Mouse (Mus musculus) forebrain, embryonic 14.5 days (tissue): Measurements from ENCODE around the gene Nlgn2. TPM values are rescaled to one million over a fixed set of nuclear protein-coding genes. Genes with fewer than 3 reads are reported as not detected.
A peak's percentile ranks its signal among the peaks of the same experiment; 100 is the strongest.

Source experiments
- ATAC-seq: fragments of 200-750 bp; cut with Nextera tagmentation; 2 replicates; pipeline ENCODE4 v1.8.0; 2017; ENCODE audit warnings: mild to moderate bottlenecking, moderate library complexity
- DNase-seq: peaks from one replicate; pipeline ENCODE4 v3.0.0-alpha.2; 2015; ENCODE audit warnings: low spot score
- H3K27ac ChIP-seq: fragments of 300-500 bp; sonication (generic); 2 replicates; pipeline ENCODE4 v1.5.1; 2014; ENCODE audit warnings: low read depth, mild to moderate bottlenecking, control low read depth, low read length, moderate library complexity
- H3K27me3 ChIP-seq: fragments of 300-500 bp; sonication (generic); replicated peaks from 2 replicates; pipeline ENCODE4 v1.6.1; 2014; ENCODE audit warnings: low read length, control low read depth, mixed read lengths; ENCODE audit not compliant: control insufficient read depth, insufficient read depth
- H3K36me3 ChIP-seq: fragments of 300-500 bp; sonication (generic); 2 replicates; pipeline ENCODE4 v1.6.1; 2014; ENCODE audit warnings: low read length, control low read depth; ENCODE audit not compliant: control insufficient read depth, insufficient read depth
- H3K4me1 ChIP-seq: fragments of 300-500 bp; sonication (generic); 2 replicates; pipeline ENCODE4 v1.6.1; 2014; ENCODE audit warnings: antibody characterized with exemption, low read length, control low read depth; ENCODE audit not compliant: control insufficient read depth, insufficient read depth
- H3K4me2 ChIP-seq: fragments of 300-500 bp; sonication (generic); 2 replicates; pipeline ENCODE4 v1.6.1; 2014; ENCODE audit warnings: mild to moderate bottlenecking, control low read depth, low read length
- H3K4me3 ChIP-seq: fragments of 300-500 bp; sonication (generic); 2 replicates; pipeline ENCODE4 v1.5.1; 2014; ENCODE audit warnings: low read depth, low read length, control low read depth
- H3K9ac ChIP-seq: fragments of 300-500 bp; sonication (generic); 2 replicates; pipeline ENCODE4 v1.6.1; 2014; ENCODE audit warnings: mild to moderate bottlenecking, low read length, control low read depth, moderate library complexity
- H3K9me3 ChIP-seq: fragments of 300-500 bp; sonication (generic); replicated peaks from 2 replicates; pipeline ENCODE4 v1.6.1; 2016; ENCODE audit warnings: low read length, control low read depth, mixed read lengths; ENCODE audit not compliant: control insufficient read depth
- WGBS: fragments of 180-500 bp; shearing (Covaris S2); extraction: QIAGEN DNeasy Blood & Tissue Kit; methylation state at CpG from one replicate; pipeline ENCODE4 v1.1.7; 2014; 5-methylcytosine and 5-hydroxymethylcytosine counted together
- polyA plus RNA-seq: library from polyadenylated mRNA; unstranded; fragments of >200 nt; fragmentation: Nextera tagmentation; extraction: Ambion mirVana; gene quantifications from 2 replicates; pipeline ENCODE4 v1.2.1, GENCODE M21; 2014

Nlgn2 gene
- 15.7 and 18.4 TPM in 2 replicates for polyA plus RNA-seq

DNA sequence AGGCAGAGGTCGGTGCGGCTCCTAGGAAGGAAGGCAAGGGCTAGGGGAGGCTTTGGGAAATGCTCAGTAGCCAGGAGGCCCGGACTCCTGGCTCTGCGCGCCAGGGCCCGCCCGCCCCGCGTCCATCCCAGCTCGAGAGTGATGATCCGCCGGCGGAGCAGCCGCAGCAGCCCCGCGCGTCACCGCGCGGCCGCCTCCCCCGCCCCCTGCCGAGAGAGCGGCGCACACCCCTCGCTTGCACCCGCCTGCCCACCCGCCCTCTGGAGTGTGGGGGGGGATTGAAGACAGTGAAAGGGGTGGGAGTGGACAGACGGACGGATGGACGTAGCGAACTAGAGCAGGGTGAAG is at the start of gene Nlgn2:
TSS of gene Nlgn2 (minus strand) at position 181 of the 348 bp plus-strand sequence.
- Histone ChIP-seq H3K9ac (peak within 1 kb of the TSS; percentile 98), H3K36me3 (peaks cover 14% of the 10 kb centered on the region), H3K9me3 (no peaks in the 10 kb centered on the region), H3K4me1 (peaks cover 30% of the 10 kb centered on the region), H3K27me3 (no peaks in the 10 kb centered on the region), H3K4me3 (peak within 1 kb of the TSS; percentile 90), H3K4me2 (peak within 1 kb of the TSS; percentile 96), H3K27ac (peak within 1 kb of the TSS; percentile 95)
- DNase-seq (no peak), ATAC-seq (peak; percentile 73; the same call in 1 of the 2 replicates)
- WGBS: under 1% methylated on average over 19 of the region's 32 CpGs

DNA sequence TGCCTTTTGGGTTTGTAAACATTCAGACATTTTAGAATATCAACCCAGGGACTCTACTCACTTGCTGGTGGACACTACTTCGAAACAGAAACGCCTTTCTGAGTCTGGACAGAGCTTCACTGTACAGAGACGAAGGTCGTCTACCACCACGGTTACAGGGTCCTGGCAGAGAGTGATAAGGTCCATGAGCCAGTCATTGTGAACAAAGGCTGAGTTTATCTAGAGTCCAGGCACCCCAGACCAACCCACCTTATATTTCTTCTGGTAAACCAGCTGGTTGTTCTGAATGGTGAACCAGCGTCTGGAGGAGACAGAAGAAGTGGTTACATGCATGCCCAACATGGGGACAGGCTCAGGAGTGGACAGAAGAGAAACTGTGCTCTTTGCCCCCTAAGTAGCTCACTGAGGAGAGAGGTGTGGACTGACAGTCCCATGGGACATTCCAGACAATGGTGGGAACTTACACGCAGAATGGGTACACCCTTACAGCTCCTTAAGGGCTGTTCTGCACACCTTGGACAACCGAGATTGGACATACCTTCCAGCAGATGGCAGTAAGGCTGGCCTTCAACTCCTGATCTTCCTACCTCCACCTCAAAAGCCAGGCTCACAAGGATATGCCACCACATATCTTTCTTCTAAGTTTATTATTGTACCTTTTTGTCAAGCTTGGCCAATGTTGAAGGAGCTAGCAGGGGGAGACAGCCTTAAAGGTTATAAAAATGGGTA is 49.5 kb upstream of the Nlgn2 start:
- no peaks in the 10 kb centered on the region for H3K27me3 ChIP-seq
- no peak overlapping the region for H3K9ac ChIP-seq
- no peak overlapping the region for H3K4me2 ChIP-seq
- no peaks in the 10 kb centered on the region for H3K9me3 ChIP-seq
- DNase-seq: no peak
- WGBS: 73% methylated on average over 8 of the region's 8 CpGs
- no peaks in the 10 kb centered on the region for H3K4me1 ChIP-seq
- no peaks in the 10 kb centered on the region for H3K36me3 ChIP-seq
- H3K4me3 ChIP-seq: no peak overlapping the region
- no peak overlapping the region for H3K27ac ChIP-seq
- ATAC-seq: no peak

DNA sequence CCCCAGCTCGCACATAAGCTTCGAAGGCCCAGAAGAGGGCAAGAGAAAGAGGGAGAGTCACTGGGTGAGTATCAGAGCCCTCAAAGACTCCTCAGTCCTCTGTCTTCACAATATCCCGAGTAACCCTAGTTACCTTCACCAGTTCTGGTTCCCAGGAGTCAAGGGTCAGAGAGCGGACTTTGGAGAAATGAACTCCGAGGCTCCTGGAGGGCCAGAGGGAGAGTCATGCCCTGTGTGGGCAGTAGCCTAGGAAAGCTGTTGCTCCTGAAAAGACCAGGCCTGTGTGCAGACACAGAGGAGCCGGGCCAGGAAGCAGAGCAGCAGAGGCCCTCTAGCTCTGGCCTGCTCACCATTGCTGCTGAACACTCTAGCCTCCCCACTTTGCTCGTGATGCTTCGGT is 47.1 kb upstream of the Nlgn2 start:
- no peak overlapping the region for H3K4me3 ChIP-seq
- H3K36me3 ChIP-seq: no peaks in the 10 kb centered on the region
- H3K4me1 ChIP-seq: peaks cover 4% of the 10 kb centered on the region
- no peak overlapping the region for H3K4me2 ChIP-seq
- DNase-seq (no peak), ATAC-seq (no peak)
- no peaks in the 10 kb centered on the region for H3K9me3 ChIP-seq
- H3K9ac ChIP-seq: no peak overlapping the region
- no peak overlapping the region for H3K27ac ChIP-seq
- H3K27me3 ChIP-seq: 0 out of 2 replicates have a peak, but pooled peaks cover 7% of the 10 kb centered on the region
- 88% methylated on average over 8 of the region's 8 CpGs for WGBS

DNA sequence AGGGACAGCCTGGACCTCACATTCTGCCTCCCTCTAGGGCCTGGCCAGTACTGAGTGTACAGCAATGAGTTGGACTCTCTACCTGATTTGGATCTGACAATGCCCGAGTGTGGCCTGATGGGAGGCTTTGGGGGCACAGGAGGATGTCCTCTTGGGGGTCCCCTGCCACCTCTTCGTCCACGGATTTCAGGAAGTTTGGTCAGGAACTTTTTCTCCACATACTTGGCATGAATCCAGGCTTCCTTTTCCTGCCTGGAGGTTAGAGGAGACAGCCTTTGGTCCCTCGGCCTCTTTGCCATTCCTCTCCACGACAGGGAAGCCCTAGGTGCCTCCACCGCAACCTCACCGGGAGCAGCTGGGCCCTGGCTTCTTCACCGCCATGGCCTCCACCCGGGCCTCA is 46.7 kb upstream of the Nlgn2 start:
- H3K9me3 ChIP-seq: no peaks in the 10 kb centered on the region
- no peak overlapping the region for H3K27ac ChIP-seq
- 0 out of 2 replicates have a peak, but pooled peaks cover 7% of the 10 kb centered on the region for H3K27me3 ChIP-seq
- H3K4me2 ChIP-seq: no peak overlapping the region
- H3K36me3 ChIP-seq: no peaks in the 10 kb centered on the region
- ATAC-seq (no peak), DNase-seq (no peak)
- H3K9ac ChIP-seq: no peak overlapping the region
- H3K4me1 ChIP-seq: peaks cover 4% of the 10 kb centered on the region
- 87% methylated on average over 9 of the region's 9 CpGs for WGBS
- no peak overlapping the region for H3K4me3 ChIP-seq

DNA sequence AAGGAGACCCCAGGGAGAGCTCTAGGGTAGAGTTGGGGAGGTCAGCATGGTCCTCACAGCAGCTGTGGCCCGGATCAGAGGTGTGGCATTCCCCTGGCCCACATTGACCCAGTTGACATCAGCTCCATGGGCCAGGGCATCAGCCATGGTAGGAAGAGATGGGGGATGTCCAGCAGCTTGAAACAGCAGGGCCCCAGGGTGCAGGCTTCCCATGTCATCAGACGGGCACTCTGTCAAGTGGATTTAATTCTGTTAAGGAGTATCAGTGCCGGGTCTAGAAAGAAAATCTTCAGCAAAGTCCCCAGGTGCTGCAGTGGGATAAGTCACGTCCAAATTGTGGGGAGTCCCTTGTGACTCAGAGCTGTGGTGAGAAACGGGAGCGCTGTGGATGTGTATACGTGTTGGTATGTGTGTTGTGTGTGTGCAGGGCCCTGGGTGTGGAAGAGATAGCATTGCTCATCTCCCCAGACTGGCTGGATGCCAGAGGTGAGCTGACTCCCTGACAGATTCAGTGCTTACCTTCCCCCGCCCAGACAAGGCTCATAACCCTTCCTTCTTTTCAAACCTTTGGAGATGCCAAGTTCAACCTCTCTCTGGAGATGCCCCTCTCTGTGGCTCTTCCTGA is 46.1 kb upstream of the Nlgn2 start:
- WGBS: 85% methylated on average over 8 of the region's 8 CpGs
- Histone ChIP-seq H3K27ac (no peak overlapping the region), H3K4me3 (no peak overlapping the region), H3K4me2 (no peak overlapping the region), H3K36me3 (no peaks in the 10 kb centered on the region), H3K27me3 (0 out of 2 replicates have a peak, but pooled peaks cover 7% of the 10 kb centered on the region), H3K4me1 (peaks cover 4% of the 10 kb centered on the region), H3K9ac (no peak overlapping the region), H3K9me3 (no peaks in the 10 kb centered on the region)
- DNase-seq (no peak), ATAC-seq (no peak)

DNA sequence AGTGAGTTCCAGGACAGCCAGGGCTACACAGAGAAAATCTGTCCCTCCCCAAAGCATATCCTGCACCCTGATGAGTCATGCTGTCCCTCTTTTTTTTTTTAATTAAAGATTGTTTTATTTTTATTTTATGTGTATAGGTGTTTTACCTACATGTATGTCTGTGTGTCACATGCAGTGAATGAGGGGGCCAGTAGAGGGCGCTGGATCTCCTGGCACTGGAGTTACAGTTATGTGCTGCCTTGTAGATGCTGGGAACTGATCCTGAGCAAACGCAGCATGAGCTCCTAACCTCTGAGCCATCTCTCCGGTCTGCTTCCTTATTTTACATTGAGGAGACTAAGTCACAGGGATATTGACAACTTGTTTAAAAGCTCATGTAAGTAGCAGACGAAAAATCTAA is 45.5 kb upstream of the Nlgn2 start:
- H3K9ac ChIP-seq: no peak overlapping the region
- WGBS: 65% methylated on average over 4 of the region's 4 CpGs
- H3K4me3 ChIP-seq: no peak overlapping the region
- H3K27me3 ChIP-seq: 0 out of 2 replicates have a peak, but pooled peaks cover 7% of the 10 kb centered on the region
- H3K36me3 ChIP-seq: no peaks in the 10 kb centered on the region
- ATAC-seq (no peak), DNase-seq (no peak)
- H3K27ac ChIP-seq: no peak overlapping the region
- H3K4me1 ChIP-seq: peaks cover 4% of the 10 kb centered on the region
- H3K4me2 ChIP-seq: no peak overlapping the region
- H3K9me3 ChIP-seq: no peaks in the 10 kb centered on the region

DNA sequence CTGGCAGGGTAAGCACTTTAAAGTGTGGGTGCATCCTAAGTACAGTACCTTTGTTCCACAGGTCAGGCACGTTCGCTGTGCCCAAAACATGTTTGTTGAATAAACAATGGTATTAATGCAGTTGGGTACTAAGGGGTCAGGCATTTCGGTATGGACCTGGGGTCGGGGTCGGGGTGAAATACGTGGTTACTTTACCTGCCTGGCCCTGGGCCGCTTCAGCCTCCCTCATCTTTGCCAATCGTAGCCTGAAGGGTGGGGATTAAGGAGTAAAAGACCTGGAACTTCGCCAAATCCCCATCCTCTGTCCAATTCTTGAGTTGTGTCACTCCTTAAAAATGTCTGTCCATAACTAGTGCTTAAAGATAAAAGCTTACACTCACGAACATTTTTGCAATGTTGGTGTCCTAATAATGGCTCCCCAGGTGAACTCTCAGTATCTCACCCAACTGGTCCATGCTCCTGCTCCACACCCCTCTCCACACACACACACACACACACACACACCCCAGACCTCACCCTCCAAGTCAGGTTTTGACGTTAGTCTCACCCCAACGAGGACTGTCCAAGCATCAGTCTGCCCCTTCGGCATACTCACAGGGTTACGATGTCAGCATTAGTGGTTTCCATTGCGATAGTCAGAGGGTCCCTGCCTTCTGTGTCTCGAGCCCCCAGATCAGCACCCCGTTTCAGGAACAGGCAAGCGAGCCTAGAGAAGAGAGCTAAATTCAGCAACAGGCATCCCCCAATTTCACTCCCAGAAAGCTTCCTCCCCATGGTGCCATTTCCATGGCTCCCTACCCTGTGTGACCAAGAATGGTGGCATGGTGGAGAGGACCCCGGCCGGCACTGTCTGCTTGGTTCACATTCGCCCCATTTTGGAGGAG is 44.4 kb upstream of the Nlgn2 start:
- H3K9ac ChIP-seq: no peak overlapping the region
- peak overlapping the region; percentile 29; the same call in 1 of the 2 replicates for H3K4me3 ChIP-seq
- H3K4me1 ChIP-seq: peaks cover 4% of the 10 kb centered on the region
- H3K27me3 ChIP-seq: 0 out of 2 replicates have a peak, but pooled peaks cover 7% of the 10 kb centered on the region
- no peak overlapping the region for H3K27ac ChIP-seq
- no peaks in the 10 kb centered on the region for H3K9me3 ChIP-seq
- ATAC-seq: no peak
- H3K4me2 ChIP-seq: peak overlapping the region; percentile 62
- no peaks in the 10 kb centered on the region for H3K36me3 ChIP-seq
- 59% methylated on average over 21 of the region's 21 CpGs for WGBS
- DNase-seq: no peak

DNA sequence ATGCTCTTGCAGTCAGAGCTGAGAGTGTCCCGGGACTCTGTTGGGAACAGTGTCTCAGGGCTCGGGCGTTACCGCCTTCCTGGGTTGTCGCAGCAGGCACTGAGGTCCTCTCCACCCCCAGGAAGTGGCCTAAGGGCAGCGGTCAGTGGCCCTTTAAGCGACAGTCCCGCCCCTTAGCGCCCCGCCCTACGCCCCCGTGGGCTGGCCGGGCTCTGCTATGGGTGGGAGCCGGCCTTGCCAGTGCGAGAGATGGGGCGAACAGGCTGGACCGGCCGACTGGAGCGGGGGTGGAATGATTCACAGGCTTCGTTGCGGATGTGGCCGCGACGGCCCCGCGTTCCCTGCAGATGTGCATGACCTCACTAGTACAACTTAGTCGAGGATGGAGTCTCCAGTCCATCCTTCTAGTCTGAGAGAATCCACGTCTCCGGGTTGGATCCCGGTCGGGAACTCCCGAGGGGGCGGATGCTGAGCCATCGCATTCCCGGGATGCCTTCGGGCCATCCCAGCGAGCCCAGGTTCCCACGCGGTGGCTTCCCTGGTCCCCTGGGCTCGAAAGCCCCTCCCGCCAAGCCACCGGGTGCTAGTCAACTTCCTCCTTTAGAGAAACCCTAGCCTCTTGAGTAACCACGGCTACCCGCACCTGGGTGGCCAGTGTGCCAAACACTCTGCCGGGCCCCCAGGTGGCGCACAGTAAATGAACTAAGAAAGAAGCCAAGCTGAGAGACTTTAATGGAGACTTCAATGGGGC is 43.4 kb upstream of the Nlgn2 start, which contains the start of gene Kctd11:
TSS of gene Kctd11 (minus strand) at position 554 of the 751 bp plus-strand sequence.
- peaks cover 4% of the 10 kb centered on the region for H3K4me1 ChIP-seq
- H3K9me3 ChIP-seq: no peaks in the 10 kb centered on the region
- peak within 1 kb of the TSS; percentile 10; the same call in 1 of the 2 replicates for H3K27ac ChIP-seq
- ATAC-seq (peak; percentile 83), DNase-seq (peak; percentile 59)
- peak within 1 kb of the TSS; percentile 29 for H3K4me3 ChIP-seq
- peak within 1 kb of the TSS; percentile 51 for H3K9ac ChIP-seq
- 0 out of 2 replicates have a peak, but pooled peaks cover 7% of the 10 kb centered on the region for H3K27me3 ChIP-seq
- no peaks in the 10 kb centered on the region for H3K36me3 ChIP-seq
- peak within 1 kb of the TSS; percentile 62 for H3K4me2 ChIP-seq
- under 1% methylated on average over 46 of the region's 46 CpGs for WGBS
